Mouse (Mus musculus) urinary bladder, postnatal 25 days (tissue): Measurements from ENCODE around the gene Usp43.
A peak's percentile ranks its signal among the peaks of the same experiment; 100 is the strongest.

Source experiments
- DNase-seq: peaks from one replicate; pipeline ENCODE4 v3.0.0; 2022; ENCODE audit warnings: low spot score

The Usp43 gene

GRCm38 (mm10) chr11:67921827-67922754 is at the start of gene Usp43:
Gene Usp43, minus strand, starts transcription at chr11:67922153.
- peak; percentile 77 for DNase-seq

GRCm38 (mm10) chr11:67967831-67968230 is 45.9 kb upstream of the Usp43 start:
- DNase-seq = no peak

- DNase-seq = peak; percentile 98
Observed at GRCm38 (mm10) chr11:67965905-67966878, 44.2 kb upstream of the Usp43 start, which contains the start of gene Stx8. Gene Stx8, plus strand, starts transcription at chr11:67966193.

GRCm38 (mm10) chr11:67965242-67965883 is 43.4 kb upstream of the Usp43 start, which contains the start of gene Cfap52:
Gene Cfap52, minus strand, starts transcription at chr11:67965651.
- peak; percentile 83 for DNase-seq

GRCm38 (mm10) chr11:67964110-67964509 is 42.2 kb upstream of the Usp43 start:
- DNase-seq = no peak

GRCm38 (mm10) chr11:67954413-67954812 is 32.5 kb upstream of the Usp43 start:
- no peak for DNase-seq

DNA sequence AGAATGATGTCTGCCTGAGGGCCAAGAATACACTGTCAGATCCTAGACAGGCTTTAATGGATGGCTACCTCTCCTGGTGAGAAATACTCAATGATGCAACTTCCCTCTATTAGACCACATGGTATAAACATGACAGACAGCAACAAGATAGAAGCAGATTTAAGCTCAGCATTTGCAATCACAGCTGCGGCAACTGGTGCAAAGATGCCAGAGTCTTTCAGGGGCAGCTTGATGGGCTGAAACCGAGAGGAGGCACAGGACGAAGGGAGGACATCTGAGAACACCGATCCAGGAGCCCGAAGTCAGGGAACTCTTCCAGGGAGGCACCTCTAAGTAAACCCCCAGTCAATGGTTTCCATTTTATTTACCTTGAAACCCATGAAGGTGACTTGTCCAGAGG is 31.7 kb upstream of the Usp43 start:
- no peak for DNase-seq

DNA sequence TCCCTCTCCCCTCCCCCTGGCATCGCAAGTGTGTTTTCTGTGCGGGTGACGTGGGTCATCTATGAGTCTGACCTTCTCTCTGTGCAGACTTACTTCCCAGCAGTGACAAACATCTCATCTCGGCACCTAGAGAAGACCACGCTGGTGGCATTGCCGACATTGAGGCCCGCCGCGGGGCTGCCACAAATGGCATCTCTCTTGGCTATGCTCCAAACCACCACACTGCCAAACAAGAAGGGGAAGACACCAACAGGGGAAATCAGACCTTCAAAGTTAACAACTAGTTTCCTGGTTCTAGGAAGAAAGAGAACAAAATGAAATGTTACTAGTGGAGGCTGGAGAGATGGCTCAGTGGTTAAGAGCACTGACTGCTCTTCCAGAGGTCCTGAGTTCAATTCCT is 27.5 kb upstream of the Usp43 start:
- DNase-seq = no peak

- DNase-seq = no peak
Observed at GRCm38 (mm10) chr11:67948229-67948628, 26.3 kb upstream of the Usp43 start.

DNA sequence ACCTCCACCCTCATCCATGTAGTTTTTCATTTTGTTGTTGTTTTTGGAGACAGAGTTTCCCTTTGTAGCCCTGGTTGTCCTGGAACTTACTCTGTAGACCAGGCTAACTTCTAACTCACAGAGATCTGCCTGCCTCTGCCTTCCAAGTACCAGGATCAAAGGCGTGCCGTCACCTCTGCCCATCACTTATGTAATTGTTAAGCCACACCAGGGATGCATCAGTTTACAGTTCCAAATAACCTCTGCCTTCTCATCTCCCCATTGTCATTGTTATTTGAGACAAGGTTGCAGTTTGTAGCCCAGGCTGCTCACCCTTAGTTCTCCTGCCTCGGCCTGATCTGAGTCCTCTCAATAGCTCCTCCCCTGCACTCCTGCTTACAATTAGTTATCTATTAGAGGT is 10.2 kb upstream of the Usp43 start:
- no peak for DNase-seq

DNA sequence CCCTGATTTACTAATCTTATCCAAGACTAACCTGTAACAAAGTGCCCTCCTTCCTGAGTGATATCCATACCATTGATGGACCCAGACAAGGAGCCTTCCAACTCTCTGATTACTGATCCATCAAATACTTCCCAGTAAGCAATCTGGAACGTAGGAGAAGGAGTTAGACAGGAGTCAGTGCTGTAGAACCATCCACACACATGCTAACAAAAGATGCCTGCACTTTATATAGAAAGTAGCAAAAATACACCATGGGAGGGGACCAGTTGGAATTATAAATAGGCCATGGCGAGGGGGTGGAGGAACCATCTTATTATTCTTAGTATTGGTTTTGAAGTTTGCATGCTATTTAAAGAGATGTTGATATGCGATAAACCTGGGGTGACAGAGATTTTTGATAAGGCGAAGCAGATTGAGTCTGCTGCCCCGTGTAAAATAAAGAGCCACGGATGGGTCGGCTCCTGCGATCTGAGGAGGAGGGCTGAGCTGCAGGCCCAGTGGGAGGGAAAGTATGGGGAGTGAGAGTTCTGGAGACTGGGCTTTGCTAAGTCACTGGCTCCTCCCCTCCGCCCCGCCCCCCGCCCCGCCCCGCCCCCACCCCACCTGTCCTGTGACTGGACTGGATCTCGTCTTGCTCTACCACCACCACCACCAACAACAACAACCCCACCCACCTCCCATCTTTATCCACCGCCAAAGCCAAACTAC is 4.5 kb upstream of the Usp43 start:
- DNase-seq = no peak

- DNase-seq = no peak
Observed at GRCm38 (mm10) chr11:67925000-67925399, 3.0 kb upstream of the Usp43 start.

GRCm38 (mm10) chr11:67923720-67924119 is 1.8 kb upstream of the Usp43 start:
- DNase-seq = no peak

GRCm38 (mm10) chr11:67922755-67923125 is 787 bp upstream of the Usp43 start:
- peak; percentile 57 for DNase-seq

- peak; percentile 43 for DNase-seq
Observed at GRCm38 (mm10) chr11:67921091-67921826, 694 bp downstream of the Usp43 start.

- DNase-seq = no peak
Observed at GRCm38 (mm10) chr11:67920226-67920960, 1.6 kb downstream of the Usp43 start.

GRCm38 (mm10) chr11:67919593-67919992 is 2.4 kb downstream of the Usp43 start:
- DNase-seq = no peak

GRCm38 (mm10) chr11:67917126-67917525 is 4.8 kb downstream of the Usp43 start:
- no peak for DNase-seq

DNA sequence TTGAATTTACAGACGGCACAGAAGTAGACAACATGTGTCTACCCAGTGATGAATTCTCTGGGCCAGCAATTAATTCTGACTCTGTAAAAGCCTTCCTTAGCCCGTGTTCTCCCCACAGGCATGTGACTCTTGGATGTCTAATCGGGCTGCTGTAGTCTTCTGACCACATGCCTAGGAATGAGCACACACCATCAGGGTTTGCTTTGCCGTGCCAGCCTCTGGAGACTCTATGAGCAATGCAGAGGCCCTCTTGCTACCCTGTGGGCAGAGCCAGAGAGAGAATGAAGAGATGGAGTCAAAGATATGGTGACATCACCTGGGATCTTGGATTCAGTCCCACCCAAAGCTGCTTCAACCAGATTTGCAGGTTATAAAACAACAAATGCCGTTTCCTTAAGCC is 10.9 kb downstream of the Usp43 start:
- no peak for DNase-seq

DNA sequence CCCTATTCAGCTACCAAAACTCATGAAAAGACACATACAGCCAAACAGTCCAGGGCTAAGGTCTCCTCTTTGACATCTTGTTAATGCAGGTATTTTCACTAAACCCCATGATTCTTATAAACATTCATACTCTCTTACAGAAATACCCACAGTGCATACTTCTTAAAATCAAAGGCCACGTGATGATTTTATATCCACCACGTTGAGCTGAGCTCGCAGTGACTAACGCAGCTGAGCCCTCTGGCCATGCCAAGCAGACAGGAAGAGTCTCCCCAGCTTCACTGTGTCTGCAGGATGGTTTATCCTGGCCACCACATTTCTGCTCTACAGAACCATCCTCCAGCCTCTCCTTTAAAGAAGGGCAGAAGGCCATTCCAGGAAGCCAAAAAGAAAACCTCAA is 18.2 kb downstream of the Usp43 start:
- no peak for DNase-seq
